Mouse (Mus musculus) neural tube, embryonic 14.5 days (tissue): ENCODE data around the gene Spout1. TPM values are rescaled to one million over a fixed set of nuclear protein-coding genes. Genes with fewer than 3 reads are reported as not detected.

ENCODE experiments used
- ATAC-seq: fragments of 200-750 bp; cut with Nextera tagmentation; 2 replicates; pipeline ENCODE4 v1.8.0; 2017; ENCODE audit warnings: low read depth, mild to moderate bottlenecking, moderate TSS enrichment, moderate library complexity
- H3K27ac ChIP-seq: fragments of 300-500 bp; sonication (generic); 2 replicates; pipeline ENCODE4 v1.5.1; 2014; ENCODE audit warnings: low read depth, mild to moderate bottlenecking, control low read depth, low read length, moderate library complexity, mixed read lengths
- H3K27me3 ChIP-seq: fragments of 300-500 bp; sonication (generic); 2 replicates; pipeline ENCODE4 v1.6.1; 2014; ENCODE audit warnings: low read length; ENCODE audit not compliant: control insufficient read depth, insufficient read depth
- H3K36me3 ChIP-seq: fragments of 300-500 bp; sonication (generic); 2 replicates; pipeline ENCODE4 v1.6.1; 2014; ENCODE audit warnings: low read length, mixed read lengths; ENCODE audit not compliant: control insufficient read depth, insufficient read depth
- H3K4me1 ChIP-seq: fragments of 300-500 bp; sonication (generic); 2 replicates; pipeline ENCODE4 v1.6.1; 2014; ENCODE audit warnings: low read length; ENCODE audit not compliant: control insufficient read depth, insufficient read depth
- H3K4me2 ChIP-seq: fragments of 300-500 bp; sonication (generic); 2 replicates; pipeline ENCODE4 v1.6.1; 2014; ENCODE audit warnings: mild to moderate bottlenecking, low read depth, low read length, control low read depth
- H3K4me3 ChIP-seq: fragments of 300-500 bp; sonication (generic); 2 replicates; pipeline ENCODE4 v1.5.1; 2014; ENCODE audit warnings: low read depth, low read length, control low read depth, mixed read lengths
- H3K9ac ChIP-seq: fragments of 300-500 bp; sonication (generic); replicated peaks from 2 replicates; pipeline ENCODE4 v1.6.1; 2014; ENCODE audit warnings: low read depth, mild to moderate bottlenecking, control low read depth, low read length, mixed read lengths
- H3K9me3 ChIP-seq: fragments of 300-500 bp; sonication (generic); 2 replicates; pipeline ENCODE4 v1.6.1; 2016; ENCODE audit warnings: low read length; ENCODE audit not compliant: control insufficient read depth
- WGBS: fragments of 180-500 bp; shearing (Covaris S2); extraction: QIAGEN DNeasy Blood & Tissue Kit; methylation state at CpG from one replicate; pipeline ENCODE4 v1.1.7; 2014; 5-methylcytosine and 5-hydroxymethylcytosine counted together
- polyA plus RNA-seq: library from polyadenylated mRNA; unstranded; fragments of >200 nt; fragmentation: Nextera tagmentation; extraction: Ambion mirVana; gene quantifications from 2 replicates; pipeline ENCODE4 v1.2.1, GENCODE M21; 2014

Gene Spout1
- polyA plus RNA-seq, 1 experiment from 2014 or later = 64.2 TPM

DNA sequence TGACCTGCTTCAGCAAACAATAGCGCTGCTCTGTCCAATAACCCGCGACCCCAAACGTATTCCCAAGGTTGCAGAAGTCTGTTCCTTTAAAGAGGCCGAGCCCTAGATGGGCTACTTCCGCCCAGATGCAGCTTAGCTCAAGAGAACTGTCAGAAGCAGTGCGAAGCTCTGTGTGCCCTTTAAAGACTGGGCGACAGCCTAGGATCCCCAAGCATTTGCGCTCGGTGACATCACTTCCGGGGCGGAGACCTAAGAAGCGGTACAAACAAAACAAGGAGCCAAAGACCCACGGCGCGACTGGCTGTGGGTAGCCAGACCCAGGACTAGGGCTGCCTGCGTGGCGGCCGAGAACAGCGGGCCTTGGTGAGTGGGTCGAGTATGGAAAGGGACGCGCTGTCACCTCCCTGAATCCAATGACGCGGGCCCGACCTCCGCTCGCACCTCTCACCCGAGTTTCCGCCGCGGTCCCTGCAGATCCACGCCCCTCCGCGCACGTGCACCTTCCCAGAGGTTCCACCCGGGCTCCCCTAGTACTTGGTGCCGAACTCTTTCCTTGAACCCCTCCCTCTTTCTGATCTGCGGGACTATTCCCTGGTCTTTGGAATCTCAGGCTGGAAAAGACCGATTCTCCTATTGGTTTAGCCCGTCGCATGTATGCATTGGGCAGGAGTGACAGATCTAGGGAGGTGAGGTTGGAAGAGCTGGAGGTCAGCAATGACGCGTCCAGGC, 27.5 kb upstream of the Spout1 start, which contains the start of gene Kyat1:
Kyat1 (minus strand) TSS at position 219 of the 729 bp plus-strand sequence.
- no peaks in the 10 kb centered on the region for H3K9me3 ChIP-seq
- WGBS = under 1% methylated on average over 44 of the region's 44 CpGs
- no peaks in the 10 kb centered on the region for H3K27me3 ChIP-seq
- H3K27ac ChIP-seq = peak within 1 kb of the TSS; percentile 76
- ATAC-seq = peak; percentile 98
- H3K4me1 ChIP-seq = peaks cover 12% of the 10 kb centered on the region
- H3K9ac ChIP-seq = peak within 1 kb of the TSS; percentile 58
- no peaks in the 10 kb centered on the region for H3K36me3 ChIP-seq
- H3K4me2 ChIP-seq = peak within 1 kb of the TSS; percentile 63
- peak within 1 kb of the TSS; percentile 58 for H3K4me3 ChIP-seq

DNA sequence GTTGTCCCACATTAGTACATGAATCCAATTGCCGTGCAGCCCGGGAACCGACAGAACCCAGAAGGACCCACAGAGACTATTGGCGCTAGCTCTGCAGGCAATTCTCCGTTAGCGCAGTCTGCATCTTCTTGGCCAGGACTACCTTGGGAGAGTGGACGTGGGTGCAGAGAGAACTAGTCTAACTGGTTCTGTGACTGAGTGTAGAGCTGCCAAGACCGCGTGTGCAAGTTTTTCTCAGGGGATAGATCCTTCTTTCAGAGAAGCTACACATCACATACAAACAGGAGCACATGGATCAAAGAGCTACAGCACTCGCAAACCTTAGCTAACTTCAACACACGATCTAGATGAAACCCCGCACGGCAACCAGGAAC, 27.0 kb upstream of the Spout1 start:
- Histone ChIP-seq H3K9me3 (no peaks in the 10 kb centered on the region), H3K36me3 (no peaks in the 10 kb centered on the region), H3K27ac (peak overlapping the region; percentile 76), H3K9ac (peak overlapping the region; percentile 58), H3K27me3 (no peaks in the 10 kb centered on the region), H3K4me2 (peak overlapping the region; percentile 63), H3K4me1 (peaks cover 12% of the 10 kb centered on the region), H3K4me3 (peak overlapping the region; percentile 58)
- ATAC-seq = peak; percentile 58
- WGBS = under 1% methylated on average over 13 of the region's 13 CpGs

DNA sequence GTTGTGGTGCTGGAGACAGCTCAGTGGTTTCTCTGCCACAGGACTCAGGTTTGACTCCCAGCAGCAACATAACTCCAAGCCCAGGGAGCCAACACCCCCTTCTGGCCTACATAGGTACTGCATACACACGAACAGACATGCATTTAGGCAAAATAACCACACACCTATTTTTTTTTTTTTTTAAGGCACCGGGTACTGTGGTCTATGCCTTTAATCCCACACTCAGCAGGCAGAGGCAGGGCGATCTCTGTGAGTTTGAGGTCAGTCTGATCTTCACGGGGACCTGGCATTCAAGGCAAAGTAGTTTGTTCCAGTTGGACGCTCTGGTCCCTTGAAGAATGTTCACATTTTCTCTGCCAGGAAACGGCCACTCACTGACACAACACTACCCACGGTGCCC, 25.2 kb upstream of the Spout1 start:
- peaks cover 12% of the 10 kb centered on the region for H3K4me1 ChIP-seq
- H3K27ac ChIP-seq = no peak overlapping the region
- ATAC-seq = no peak
- H3K9me3 ChIP-seq = no peaks in the 10 kb centered on the region
- H3K27me3 ChIP-seq = no peaks in the 10 kb centered on the region
- no peak overlapping the region for H3K9ac ChIP-seq
- WGBS = 79% methylated on average over 7 of the region's 7 CpGs
- H3K36me3 ChIP-seq = no peaks in the 10 kb centered on the region
- H3K4me3 ChIP-seq = no peak overlapping the region
- H3K4me2 ChIP-seq = no peak overlapping the region

DNA sequence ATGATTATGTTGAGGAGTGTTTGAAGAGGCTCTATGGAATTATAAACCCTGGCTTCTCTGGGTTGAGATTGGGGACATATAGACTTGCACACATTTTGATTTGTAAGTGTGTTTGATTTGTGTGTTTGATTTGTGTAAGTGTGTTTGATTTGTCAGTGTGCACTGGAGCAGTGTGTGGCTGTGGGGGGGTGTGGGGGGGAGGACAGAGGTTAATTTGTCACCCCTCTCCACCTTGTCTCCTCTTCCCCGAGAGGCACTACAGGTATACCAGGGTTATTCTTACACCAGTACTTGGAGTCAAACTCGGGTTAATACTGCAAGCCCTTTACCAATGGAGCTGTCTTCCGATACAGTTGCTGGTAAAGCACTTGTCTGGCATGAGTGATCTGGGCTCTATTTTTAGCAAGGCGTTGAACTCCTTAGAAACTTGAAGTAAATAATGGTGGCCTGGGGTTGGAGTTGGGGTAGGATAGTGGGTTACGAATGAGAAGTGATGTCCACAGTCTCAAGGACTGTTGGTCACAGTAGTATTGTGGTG, 22.2 kb upstream of the Spout1 start:
- 83% methylated on average over 5 of the region's 5 CpGs for WGBS
- Histone ChIP-seq H3K9ac (no peak overlapping the region), H3K27me3 (no peaks in the 10 kb centered on the region), H3K9me3 (no peaks in the 10 kb centered on the region), H3K4me2 (no peak overlapping the region), H3K4me3 (no peak overlapping the region), H3K4me1 (peaks cover 5% of the 10 kb centered on the region; the same call in 1 of the 2 replicates), H3K27ac (no peak overlapping the region), H3K36me3 (no peaks in the 10 kb centered on the region)
- ATAC-seq = no peak

GRCm38 (mm10) chr2:30199984-30200383, 21.7 kb upstream of the Spout1 start:
- no peaks in the 10 kb centered on the region for H3K27me3 ChIP-seq
- H3K27ac ChIP-seq = no peak overlapping the region
- peaks cover 5% of the 10 kb centered on the region; the same call in 1 of the 2 replicates for H3K4me1 ChIP-seq
- H3K4me2 ChIP-seq = no peak overlapping the region
- H3K9ac ChIP-seq = no peak overlapping the region
- H3K4me3 ChIP-seq = no peak overlapping the region
- no peaks in the 10 kb centered on the region for H3K36me3 ChIP-seq
- WGBS = 64% methylated on average over 1 of the region's 1 CpGs
- no peaks in the 10 kb centered on the region for H3K9me3 ChIP-seq
- ATAC-seq = no peak

- no peak for ATAC-seq
- Histone ChIP-seq H3K27me3 (no peaks in the 10 kb centered on the region), H3K9ac (no peak overlapping the region), H3K36me3 (no peaks in the 10 kb centered on the region), H3K27ac (no peak overlapping the region), H3K4me2 (no peak overlapping the region), H3K4me1 (no peaks in the 10 kb centered on the region), H3K4me3 (no peak overlapping the region), H3K9me3 (no peaks in the 10 kb centered on the region)
- WGBS = 72% methylated on average over 4 of the region's 4 CpGs
These were observed 19.8 kb upstream of the Spout1 start for GRCm38 (mm10) chr2:30198021-30198420.

GRCm38 (mm10) chr2:30194656-30195055, 16.4 kb upstream of the Spout1 start:
- Histone ChIP-seq H3K4me2 (no peak overlapping the region), H3K9me3 (no peaks in the 10 kb centered on the region), H3K27me3 (no peaks in the 10 kb centered on the region), H3K36me3 (no peaks in the 10 kb centered on the region), H3K9ac (no peak overlapping the region), H3K4me3 (no peak overlapping the region), H3K4me1 (no peaks in the 10 kb centered on the region), H3K27ac (no peak overlapping the region)
- no peak for ATAC-seq
- WGBS = 89% methylated on average over 3 of the region's 3 CpGs

- Histone ChIP-seq H3K27me3 (no peaks in the 10 kb centered on the region), H3K4me3 (no peak overlapping the region), H3K9ac (no peak overlapping the region), H3K36me3 (no peaks in the 10 kb centered on the region), H3K4me1 (no peaks in the 10 kb centered on the region), H3K4me2 (no peak overlapping the region), H3K27ac (no peak overlapping the region), H3K9me3 (no peaks in the 10 kb centered on the region)
- WGBS = 90% methylated on average over 12 of the region's 12 CpGs
- ATAC-seq = no peak
These were observed 13.7 kb upstream of the Spout1 start for GRCm38 (mm10) chr2:30191790-30192580.

DNA sequence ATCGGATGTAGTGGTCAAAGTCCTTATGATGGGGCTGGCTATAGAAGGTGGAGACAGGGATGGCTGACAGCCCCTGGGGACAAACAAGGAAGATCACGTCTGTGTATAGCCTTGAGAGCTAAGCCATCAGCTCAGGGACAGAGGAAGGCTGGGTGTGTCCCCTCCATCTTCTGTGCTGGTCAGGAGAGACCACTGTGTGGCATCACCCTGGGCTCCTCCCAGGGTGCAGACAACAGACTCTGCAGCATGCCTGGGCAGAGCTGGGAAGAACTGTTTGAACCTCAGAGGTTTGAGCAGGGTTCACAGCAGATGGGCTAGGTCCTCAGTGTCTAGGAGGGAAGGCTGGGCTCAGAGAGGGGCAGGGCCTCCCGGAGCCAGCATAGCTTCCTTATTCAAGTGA, 7.4 kb upstream of the Spout1 start:
- H3K4me1 ChIP-seq = no peaks in the 10 kb centered on the region
- no peak for ATAC-seq
- WGBS = 86% methylated on average over 3 of the region's 3 CpGs
- H3K27ac ChIP-seq = no peak overlapping the region
- no peaks in the 10 kb centered on the region for H3K36me3 ChIP-seq
- H3K9ac ChIP-seq = no peak overlapping the region
- H3K27me3 ChIP-seq = no peaks in the 10 kb centered on the region
- no peak overlapping the region for H3K4me2 ChIP-seq
- no peaks in the 10 kb centered on the region for H3K9me3 ChIP-seq
- no peak overlapping the region for H3K4me3 ChIP-seq
